Mouse (Mus musculus): ENCODE measurements around the gene Cyp4f18.

DNA sequence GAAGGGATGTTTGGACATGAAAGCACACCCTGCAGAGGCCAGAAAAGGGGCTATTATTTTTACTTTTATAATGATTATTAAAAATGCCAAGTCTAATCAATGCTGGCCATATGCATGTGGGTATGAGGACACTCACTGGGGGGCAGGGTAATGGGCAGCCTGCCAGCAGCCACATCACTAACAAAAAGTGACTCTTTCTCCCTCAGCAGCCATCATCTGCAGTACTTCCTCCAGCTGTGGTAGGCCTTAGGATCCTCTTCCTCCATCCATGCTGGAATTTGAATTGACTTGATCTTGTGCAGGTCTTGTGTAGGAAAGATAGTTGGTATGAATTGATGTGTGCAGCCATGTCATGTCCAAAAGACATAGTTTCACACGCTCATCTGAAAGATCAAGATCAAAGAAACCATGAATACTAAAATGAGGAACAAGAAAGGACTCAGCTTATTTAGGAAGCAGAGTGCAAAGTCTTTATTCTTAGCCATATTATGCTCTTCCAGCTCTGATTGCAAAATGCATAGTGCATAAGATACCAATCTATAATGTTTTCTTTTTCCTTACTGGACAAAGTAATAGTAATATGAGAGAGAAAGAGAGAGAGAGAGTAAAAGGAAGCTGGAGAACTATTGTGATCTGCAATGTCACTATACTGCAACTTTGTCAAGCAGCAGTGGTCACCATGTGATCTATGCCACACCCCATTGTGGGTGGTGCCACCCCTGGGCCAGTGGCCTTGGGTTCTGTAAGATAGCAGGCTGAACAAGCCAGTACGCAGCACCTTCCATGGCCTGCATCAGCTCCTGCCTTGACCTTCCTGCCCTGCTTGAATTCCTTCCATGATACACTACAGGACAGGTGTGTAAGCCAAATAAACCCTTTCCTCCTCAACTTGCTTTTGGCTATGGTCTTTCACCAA is 68.9 kb downstream of the Cyp4f18 start:
- TF ChIP-seq POLR2A (IDR thresholded peaks at IDR 0.05; ENCODE audit: insufficient read depth, low read length) (no peak), EP300 (IDR thresholded peaks at IDR 0.05; ENCODE audit: insufficient read depth, low read depth, low read length) (no peak)

Data from ES-Bruce4 (cell line).